Mouse (Mus musculus) regulatory T cell (primary cell): ENCODE results near the gene Trim37.
"Not testable (repeated sequence)": the region's sequence is repeated elsewhere in the genome, so short reads cannot be mapped to it uniquely, and the experiment has no call there.

Experiments
- in situ Hi-C: fragments of 300-600 bp; cut with MboI, MseI; formaldehyde crosslinking; loops from one replicate; pipeline ENCODE4 v1.15.1; 2025; ENCODE audit warnings: high pct_unique_total_duplicates

Trim37 gene

DNA sequence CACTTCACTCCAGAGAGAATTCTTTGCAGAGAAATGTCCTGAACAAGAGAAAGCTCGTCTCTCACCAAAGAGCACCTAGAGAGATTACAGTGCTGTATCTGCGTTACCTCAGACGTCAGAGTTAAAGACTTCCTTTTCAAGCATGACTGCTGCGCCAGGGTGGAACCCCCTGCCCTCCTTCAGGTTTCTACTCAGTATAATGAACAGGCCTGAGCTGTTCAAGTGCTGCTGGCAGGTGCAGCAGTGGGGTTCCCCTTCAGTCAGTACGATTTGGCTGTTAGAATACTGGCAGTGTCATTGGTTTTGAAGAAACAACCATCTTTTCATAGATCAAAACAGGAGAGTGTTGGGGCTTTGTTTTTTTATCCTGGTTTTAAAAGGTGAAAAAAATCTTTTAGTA lies 100.2 kb downstream of the Trim37 start:
- in situ Hi-C loops, result no loop called here

DNA sequence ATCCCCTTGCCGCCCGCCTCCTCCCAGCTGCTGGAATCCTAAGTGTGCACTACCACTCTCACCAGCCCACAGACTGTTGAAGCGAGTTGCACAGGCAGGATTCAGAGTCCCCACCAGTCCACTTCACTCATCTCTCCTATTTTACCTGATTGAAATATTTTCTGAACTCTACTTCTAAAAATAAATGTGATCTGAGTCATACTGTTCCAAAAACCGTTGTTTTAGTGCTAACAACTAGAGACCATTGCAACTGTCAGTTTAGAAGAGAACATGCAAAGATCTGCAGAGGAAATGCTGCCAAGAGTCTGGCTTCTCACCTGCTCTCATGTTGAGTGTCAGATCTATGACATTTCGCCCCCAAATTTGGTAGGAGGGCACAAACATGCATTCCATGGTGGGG lies 106.5 kb downstream of the Trim37 start:
- in situ Hi-C loops, result no loop called here

DNA sequence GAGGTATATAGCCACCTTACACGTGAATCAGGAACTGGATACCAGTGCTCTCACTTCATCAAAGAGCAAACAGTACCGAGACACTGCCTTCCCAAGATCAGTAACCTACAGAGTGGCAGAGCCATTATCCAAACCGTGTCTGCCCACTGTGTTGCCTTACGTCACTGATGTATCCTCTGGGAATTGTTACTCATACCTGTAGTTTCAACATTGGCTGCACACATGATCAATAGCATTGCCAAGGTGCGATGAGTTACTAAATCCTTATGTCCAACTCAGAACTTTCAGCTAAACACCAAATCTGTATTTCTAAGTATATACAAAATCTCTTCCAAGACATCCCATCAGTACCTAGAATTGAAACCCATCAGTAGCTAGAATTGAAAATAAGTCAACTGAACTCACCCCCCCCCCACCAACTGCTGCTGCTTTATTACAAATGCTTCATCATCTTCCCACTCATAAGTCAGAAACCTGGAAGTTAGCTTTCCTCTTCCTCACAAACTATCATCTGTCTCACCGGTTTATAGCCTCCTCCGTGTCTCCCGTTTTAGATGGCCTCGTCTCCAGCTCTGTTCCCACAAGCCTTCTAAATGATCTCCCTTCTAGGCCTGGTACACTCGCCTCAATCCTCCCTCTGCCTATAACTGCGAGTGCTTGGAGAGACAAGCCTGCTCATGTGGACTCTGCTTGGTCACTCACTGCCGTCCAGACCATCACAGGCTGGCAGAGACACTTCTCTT lies 108.0 kb downstream of the Trim37 start:
- in situ Hi-C loops, result no loop called here

DNA sequence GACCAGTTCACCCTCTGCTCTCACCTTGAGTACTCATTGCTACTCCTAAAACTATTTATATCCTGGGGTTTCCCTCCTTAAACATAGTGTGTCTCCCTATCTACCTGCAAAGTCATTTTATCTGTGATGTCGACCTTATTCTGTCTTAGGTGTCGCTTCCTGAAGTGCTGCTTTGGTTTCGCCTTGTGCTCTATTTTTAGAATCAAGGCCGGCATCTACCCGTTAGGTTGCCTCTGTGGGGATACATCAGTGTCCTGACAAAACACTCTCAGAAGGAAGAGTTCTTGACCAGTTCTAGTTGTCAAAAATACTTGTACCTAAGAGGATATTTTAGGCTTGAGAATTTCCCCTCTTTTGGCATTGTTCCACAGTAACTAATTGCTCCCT lies 108.6 kb downstream of the Trim37 start:
- in situ Hi-C loops, result no loop called here

DNA sequence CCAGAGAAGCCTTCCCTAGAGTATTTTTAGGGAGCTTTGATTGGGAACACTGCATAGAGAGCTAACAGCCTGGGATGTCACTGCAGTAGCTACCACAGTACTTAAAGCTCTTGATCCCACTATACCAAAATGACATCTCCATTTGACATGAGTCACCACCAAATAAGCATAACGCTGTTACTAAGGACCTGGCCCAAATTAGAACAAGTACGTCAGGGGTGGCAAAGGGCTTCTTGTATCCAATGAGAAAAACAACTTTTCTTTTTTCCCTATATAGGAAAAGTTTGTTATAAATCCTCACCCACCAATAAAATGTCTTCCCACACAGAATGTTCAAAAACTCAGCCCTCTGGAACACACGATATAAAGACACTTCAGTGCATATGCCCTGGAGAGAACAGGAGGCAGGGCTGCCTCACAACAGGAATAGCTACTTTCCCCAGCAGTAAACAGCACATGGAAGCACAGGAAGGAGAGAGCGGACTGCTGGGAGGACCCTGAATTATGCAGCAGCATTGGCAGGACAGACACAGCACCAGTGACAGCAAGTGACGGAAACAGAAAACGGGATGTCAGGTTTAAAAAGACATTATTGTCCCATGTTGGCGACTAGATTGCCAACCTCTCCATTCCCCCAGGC lies 112.1 kb downstream of the Trim37 start:
- in situ Hi-C loops, result no loop called here

DNA sequence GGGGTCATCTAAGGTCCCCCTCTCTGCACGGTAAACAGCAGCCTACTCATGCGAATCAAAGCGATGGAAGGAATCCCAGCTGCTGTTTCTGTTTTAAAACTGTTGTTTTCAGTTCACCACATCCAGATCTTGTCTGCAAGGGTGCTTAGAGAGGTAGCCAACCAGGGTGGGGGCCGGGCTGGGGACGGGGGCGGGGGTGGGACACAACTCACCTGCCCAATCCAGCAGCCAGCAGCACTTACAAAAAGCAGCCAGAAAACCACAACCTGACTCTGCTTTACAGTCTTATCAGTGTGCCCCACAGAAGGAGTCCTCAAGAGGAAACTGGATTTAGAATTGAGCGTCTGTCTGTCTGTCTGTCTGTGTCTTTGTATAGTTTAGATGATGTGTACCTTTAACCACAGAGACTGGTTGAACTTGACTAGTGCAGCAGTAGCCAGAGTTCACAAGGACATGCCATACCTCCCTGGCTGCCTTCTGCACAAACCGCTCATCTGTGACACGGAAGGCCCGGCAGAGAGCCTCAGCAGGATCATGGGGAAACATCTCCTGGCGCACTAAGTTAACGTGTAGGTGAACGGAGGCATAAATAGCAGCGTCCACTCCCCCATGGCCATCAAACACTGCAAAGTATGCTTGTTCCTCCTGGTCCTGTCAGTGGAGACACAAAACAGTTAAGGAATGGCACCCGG lies 113.4 kb downstream of the Trim37 start:
- in situ Hi-C loops, result no loop called here

DNA sequence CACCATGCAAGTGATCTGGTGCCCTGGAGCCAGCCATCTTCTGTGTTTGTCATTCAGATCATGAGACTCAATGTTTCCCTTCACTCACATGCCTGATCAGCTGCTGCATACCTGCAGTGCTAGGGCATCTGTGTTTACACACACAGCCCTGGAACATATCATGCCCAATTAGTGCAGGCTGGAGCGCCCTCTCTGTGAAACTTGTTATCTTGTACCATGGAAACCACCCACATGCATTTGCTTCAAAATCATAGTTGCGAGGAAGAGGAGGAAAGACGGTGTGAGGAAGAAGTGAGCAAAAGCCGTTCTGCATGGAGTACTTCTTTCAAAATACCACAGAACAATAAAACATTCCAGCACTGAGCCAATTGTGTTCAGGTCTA lies 113.9 kb downstream of the Trim37 start:
- in situ Hi-C loops, result no loop called here

DNA sequence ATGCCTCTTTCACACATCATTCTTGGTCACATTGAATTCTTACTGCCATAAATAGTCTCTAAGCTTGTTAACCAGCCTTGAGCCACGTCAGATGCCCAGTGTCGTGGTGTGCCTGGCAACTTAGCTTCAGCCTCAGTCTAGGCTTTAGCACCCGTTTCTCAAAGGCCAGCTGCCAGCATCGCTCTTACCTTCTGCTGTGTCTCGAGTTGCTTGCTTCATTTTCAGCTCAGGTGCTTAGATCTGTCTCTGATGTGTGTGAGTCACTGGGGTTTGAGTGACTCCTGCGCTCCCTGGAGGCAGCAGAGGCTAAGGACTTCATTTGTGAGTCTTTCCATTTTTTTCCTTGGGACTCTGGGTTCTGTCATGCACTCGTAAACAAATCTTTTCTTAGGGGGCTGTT lies 114.4 kb downstream of the Trim37 start:
- in situ Hi-C loops, result no loop called here

DNA sequence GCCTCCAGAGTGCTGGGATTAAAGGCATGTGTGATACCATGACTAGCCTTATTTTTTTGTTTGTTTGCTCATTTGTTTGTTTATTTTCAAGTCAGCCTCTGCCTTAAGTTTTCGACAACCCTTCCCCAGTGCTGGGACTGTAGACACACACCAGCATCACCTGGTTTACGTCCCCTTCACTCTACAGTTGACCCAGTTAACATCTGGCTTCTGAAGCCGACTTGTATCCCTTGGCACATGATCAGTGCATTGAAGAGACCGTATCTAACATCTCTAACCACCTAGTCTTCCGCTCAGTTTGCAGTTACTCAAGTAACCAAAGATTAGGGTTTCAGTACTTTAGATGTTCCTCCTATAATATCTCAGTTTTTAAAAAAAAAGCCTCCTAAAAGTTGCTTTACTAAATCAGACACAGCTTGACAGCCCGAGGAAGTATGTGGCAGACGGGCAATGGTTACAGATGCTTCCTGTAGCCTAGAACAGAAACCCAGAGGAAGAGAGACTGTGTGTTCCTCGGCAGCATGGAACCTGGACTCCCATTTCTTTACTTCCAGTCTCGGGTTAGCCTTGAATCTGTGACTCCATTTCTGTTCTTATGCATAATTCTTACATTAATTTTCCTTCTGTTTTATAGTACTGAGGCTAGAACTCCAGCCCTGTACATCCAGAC lies 118.4 kb downstream of the Trim37 start:
- in situ Hi-C loops, result no loop called here

DNA sequence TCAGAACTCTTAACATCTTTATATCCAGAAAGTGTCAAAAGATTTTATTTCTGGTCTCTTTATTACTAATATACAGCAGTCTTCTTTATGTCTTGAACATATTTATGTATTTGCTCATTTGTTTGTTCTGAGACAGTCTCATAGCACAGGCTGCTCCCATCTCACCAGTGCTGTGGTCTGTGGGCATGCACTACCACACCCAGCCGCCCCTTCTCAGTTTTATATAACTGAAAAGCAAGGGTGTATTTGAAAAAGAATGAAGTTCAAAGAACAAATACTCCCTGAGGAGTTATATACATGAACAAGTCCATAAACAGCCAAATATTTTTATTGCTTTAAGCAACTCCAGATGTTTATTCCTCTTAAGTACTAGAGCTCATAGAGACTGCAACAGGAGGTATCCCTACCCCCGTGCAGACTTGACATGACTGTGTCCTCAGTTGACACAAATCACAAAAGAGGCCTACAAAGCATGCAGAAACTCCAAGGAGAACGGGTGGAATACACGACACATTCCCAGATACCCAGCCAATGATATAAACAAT lies 119.3 kb downstream of the Trim37 start:
- in situ Hi-C loops, result no loop called here

DNA sequence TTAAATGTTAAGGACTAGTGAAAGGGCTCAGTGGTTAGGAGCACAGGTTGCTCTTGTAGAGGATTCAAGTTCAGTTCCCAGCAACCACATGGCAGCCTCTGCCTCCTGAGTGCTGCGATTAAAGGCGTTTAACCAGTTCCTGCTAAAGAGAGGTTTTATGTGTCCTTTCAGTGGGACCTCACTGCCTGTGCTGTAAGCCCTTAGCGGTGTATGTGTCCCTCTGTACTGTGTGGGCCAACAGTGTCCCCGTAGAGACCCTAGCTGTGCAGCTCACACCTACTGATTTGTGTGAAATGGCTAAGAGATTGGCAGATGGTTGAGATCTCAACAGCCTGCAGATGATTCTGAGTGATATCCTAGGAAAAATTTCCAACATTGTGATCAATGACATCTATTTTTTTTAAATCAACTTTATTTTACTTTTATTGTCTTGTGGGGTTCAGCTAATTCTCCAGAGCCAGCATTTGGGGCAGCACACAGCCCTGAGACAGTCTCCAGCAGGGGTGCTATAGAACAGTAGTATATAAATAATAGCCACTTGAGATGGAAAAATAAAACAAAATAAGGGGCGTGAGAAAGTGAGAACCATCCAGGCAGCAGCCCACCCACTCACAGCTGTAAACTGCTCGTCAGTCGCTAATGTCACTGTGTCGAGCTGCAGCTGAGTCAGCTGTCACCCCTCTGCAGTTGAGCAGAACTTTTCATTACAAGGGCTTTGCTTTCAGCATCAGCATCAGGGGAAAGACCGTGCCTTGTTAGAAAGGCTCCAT lies 120.0 kb downstream of the Trim37 start:
- in situ Hi-C loops, result no loop called here

DNA sequence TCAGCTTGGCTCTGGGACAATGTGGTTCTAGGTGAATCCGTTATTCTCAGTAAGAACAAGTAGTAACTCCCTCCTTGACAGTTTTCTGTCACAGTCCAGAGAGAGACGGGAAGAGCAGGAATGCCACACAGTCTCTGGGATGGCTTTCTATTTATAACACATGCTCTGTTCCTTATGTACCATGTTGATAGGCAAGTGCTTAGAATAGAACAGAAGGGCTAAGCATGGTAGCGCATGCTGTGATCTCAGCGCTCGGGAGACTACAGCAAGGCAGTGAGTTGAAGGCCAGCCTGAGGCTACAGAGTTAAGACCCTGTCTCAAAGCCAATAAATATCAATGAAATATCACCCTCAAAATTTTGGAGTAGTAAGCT lies 120.6 kb downstream of the Trim37 start:
- in situ Hi-C loops, result no loop called here

DNA sequence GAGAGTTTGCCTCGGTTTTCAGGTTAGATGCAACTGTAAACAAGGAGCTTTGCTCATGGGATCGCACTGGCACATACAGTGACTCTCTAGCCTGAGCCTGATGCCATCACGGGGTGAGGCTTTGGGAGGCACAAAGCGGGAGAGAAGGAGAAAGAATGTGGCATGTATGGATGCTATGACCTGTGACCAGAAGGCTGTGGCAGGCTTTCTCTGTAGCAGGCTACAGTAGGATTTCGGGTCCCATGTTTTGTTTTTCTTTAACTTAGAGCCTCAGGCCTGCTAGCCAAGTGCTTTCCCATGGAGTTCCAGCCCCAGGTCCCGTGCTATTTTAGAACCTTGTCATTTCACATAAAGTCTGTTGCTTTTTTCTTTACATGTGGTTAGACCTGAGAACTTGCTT lies 123.3 kb downstream of the Trim37 start:
- in situ Hi-C loops, result no loop called here

DNA sequence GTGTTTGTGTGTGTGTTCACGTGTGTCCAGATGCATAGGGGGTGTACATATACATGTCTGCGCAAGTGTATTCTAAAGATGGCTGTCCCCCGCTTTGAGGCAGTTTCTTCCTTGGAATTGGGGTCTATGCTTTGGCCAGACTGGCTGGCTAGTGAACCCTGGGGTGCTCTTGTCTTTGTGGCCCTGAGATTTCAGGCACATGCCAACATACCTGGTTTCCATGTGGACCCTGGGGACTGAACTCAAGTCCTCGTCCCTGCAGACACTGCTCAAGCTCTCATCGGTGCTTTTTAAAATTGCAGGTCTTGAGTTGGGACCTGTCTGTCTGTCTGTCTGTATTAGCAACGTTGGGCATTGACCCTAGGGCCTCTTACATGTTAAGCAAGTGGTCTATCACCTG lies 126.4 kb downstream of the Trim37 start:
- in situ Hi-C loops, result no loop called here

DNA sequence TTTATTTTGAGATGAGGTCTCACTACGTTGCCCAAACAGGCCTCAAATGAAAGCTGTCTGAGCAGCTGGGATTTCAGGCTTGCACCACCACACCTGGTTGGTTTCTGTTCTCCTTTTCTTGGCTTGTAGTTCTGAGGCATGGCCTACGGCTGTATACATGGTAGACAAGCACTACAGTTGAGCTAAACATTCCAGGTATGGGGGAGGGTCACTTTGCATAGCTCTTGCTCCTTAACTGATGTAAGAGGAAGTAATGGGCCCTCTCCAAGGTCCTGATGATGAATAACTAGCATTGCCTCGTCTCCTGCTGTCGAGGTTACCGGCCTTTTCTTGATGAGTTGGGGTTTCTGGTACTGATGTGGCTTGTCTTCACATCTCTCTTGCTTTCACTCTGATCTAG lies 127.3 kb downstream of the Trim37 start:
- in situ Hi-C loops, result no loop called here

DNA sequence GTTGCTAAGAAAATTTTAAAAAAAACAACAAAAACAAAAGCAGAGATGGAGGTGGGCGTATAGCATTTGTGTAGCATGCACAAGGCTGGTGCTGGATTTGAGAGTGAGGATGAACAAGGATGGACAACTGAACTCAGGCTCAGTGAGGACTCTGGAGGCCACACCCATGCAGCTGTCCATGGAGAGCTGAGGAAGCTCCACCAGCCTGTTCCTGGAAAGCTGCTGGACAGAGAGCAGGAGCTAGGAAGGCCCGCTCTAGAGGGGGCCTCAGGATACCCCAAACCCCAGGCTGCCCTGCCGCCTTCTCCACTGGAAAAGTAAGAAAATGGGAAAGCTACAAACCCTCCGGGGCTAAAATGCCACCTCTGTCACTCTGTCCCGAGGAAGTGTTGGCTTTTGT lies 130.4 kb downstream of the Trim37 start:
- in situ Hi-C loops, result no loop called here

DNA sequence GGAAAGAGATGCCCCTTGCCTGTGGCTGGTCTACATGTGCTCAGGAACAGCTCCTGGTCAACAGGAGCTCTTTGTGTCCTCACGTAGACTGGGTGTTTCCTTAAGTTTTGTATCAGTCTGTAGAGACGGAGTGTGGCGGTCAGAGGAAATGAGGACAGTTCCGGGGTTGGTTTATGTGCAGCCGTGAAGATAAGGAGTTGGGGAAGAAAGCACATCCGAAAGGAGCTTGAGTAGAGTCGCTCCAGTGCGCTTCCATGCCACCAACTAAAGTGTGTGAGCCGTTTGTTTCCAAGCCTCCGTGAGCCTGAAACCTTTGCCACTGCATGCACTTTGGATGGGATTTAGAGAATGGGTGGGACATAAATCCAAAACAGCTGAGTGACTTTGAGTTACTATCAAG lies 132.9 kb downstream of the Trim37 start:
- in situ Hi-C loops, result no loop called here

DNA sequence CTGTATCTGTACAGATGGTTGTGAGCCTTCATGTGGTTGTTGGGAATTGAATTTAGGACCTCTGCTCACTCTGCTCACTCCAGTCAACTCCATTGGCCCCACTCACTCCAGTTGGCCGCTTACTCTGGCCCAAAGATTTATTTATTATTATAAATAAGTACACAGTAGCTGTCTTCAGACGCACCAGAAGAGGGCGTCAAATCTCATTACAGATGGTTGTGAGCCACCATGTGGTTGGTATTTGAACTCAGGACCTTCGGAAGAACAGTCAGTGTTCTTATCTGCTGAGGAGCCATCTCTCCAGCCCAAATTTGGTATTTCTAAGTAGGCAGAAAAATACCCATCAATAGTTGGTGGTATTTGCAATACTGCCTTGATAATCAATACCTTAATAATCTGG lies 134.8 kb downstream of the Trim37 start:
- in situ Hi-C loops, result not testable (repeated sequence)

DNA sequence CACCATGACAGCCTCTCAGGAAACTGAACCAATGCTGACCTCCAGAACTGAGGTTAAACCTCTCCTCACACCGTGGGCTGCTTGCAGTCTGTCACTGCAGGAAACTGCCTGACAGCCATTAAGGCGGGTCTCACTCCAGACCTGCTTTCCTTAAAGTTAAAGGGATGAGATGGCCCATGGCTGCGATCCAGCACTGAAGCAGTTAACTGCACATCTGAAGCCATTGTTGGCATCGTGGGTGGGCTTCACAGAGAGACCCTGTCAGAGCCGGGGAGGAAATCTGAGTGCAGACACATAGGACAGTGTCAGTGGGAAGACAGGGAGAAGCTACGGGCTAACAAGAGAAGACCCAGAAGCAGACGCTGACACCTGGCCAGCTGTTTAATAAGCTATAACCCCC lies 137.1 kb downstream of the Trim37 start:
- in situ Hi-C loops, result no loop called here

DNA sequence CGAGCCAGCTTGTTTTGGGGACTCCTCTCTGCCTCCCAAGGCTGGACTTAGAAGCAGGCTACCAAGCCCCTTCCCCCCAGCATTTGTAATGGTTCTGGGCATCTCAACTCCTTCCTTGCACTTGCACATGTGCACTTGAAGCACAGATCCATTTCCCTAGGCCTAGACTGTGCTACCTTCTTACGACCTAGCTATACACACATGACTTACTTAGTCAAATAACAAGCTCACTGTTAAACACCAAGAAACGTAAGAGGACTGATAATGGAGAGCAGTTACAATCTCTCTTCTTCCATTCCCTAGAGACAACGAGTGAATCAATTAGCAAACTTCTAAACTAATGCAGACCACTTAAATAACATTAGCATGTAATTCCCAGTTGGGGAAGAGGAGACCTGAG lies 139.4 kb downstream of the Trim37 start:
- in situ Hi-C loops, result no loop called here

DNA sequence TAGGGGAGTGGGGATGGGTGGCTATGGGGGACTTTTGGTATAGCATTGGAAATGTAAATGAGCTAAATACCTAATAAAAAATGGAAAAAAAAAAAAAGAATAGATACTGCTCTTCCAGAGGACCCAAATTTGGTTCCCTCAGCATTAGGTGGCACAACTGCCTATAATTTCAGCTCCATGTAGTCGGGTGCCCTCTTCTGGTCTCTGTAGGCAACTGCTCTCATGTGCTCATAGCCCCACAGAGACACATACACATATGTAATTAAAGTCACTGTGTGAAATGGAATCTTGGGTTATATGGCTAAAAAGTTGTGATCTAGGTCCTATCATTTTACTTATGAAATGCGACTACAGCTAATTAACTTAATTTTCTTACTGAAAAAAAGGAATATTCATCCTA lies 141.9 kb downstream of the Trim37 start:
- in situ Hi-C loops, result no loop called here
